Mouse (Mus musculus) cerebral cortex, adult 2 months (tissue): ENCODE measurements around the gene Slc6a15.

ENCODE experiments used
- WGBS: fragments of 180-500 bp; shearing (Covaris S2); methylation state at CpG from one replicate; pipeline ENCODE4 v1.1.7; 2018; 5-methylcytosine and 5-hydroxymethylcytosine counted together

Gene Slc6a15

DNA sequence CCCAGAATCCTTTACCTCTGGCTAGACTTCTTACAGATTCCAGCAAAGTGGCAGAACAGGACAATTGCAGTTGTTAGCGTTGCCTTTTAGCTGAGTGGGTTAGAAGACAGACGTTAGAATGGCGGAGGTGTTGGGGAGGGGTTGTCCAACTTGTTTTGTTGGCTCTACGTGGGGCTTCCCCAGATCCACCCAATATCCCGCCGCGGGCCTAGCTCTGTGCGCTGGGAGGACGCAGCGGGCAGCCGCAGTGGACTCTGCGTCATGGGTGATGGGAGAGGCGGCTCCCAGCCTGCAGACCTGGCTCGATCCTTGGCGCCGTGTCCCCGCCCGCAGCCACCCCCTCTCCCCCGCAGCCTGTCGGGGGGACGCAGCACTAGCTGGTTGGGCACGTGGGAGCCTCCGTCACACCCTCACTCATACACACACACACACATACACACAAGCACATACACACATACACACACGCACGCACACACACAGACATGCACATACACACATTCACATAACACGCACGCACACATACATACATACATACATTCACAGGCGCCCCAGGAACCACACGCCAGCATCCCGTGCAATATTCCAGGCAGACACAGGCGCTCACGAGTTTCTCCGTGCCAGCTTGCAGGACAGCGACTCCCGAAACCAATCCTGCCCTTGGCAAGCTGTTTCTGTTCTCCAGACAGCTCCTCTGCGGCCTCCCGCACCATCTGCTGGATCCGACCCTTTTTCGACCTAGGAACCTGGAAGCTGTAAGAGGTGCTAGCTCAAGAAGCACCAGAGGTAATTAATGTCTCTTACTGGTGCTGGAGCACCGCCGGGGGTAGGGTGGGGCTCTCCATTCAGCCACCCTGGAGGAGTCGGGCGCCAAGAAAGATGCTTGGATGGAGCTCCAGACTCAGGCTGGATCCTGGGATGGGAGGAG lies at the start of gene Slc6a15:
Slc6a15 (plus strand) TSS at position 413 of the 925 bp plus-strand sequence.
- under 1% methylated on average over 43 of the region's 43 CpGs for WGBS

DNA sequence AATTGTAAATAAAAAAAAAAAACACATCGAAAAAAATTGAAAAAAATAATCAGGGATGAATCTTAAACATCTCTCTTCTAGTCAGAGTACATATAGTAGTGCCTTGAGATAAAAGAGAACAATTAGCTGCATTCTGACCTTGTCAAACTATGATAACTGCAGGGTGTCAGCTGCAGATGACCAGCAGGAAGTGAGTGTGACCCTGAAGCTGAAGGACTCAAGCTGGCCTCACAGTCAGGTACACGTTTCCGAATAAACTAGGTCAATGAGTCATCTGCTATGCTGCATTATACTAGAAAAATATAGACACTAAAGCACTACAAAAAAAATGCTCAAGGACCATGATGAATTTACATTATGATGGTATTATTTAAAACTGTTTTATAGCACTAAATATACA lies 45.6 kb upstream of the Slc6a15 start:
- WGBS = 53% methylated on average over 3 of the region's 3 CpGs

DNA sequence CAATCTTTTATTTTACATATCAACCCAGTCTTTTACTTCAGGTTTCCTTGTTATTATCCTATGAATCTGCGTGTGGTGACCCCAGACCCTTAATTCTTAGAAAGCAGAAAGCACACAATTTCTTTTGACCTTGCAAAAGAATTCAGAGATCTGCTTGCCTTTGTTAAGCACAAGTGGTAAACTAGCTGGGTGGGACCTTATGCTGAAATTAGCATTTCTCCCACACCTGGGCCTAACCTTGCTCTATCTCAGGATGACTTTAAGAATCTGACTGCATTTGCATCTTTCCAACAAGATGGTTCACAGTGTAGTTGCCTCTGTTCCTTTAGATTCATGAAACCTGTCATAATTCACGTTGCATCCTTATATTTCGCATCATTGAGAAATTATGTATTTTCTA lies 44.2 kb upstream of the Slc6a15 start:
- 88% methylated on average over 3 of the region's 3 CpGs for WGBS

GRCm38 (mm10) chr10:103334306-103334705 lies 33.3 kb upstream of the Slc6a15 start:
- WGBS = 97% methylated on average over 1 of the region's 1 CpGs

DNA sequence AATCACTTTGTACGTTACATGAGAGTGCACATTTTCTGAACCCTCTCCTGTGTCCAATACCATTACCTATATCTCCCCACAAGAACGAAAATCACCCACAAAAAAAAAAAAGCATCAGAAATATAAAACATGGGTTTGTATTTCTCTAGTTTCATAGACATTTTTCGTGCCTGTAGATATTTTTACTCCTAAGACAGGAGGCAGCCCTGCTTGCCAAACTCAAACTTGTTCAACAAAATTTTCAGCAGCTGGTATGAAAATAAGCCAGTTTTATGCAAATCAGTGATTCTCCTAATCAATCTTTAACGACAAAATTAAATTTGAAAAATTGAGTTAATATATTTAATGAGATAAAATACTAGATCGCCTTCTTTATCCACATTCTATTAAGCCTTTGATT lies 27.7 kb upstream of the Slc6a15 start:
- 53% methylated on average over 5 of the region's 5 CpGs for WGBS

DNA sequence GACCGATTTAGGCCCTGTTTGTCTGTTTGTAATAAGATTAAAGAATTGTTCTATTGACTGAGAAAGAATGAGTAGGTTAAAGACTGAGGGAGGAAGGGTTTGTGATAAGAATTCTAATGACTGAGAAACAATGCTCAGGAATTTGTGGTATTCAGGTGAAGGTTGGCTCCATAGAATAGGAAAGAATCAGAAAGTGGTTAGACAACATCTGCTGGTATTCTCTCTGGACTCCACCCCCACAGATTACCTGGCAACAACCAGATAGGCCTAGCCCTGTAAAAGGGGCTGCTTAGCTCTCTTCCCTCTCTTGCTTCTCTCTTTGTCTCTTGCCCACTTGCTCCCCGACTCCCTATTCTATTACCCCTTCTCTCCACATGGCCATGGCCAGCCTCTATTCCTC lies 20.8 kb upstream of the Slc6a15 start:
- WGBS = 59% methylated on average over 2 of the region's 2 CpGs

DNA sequence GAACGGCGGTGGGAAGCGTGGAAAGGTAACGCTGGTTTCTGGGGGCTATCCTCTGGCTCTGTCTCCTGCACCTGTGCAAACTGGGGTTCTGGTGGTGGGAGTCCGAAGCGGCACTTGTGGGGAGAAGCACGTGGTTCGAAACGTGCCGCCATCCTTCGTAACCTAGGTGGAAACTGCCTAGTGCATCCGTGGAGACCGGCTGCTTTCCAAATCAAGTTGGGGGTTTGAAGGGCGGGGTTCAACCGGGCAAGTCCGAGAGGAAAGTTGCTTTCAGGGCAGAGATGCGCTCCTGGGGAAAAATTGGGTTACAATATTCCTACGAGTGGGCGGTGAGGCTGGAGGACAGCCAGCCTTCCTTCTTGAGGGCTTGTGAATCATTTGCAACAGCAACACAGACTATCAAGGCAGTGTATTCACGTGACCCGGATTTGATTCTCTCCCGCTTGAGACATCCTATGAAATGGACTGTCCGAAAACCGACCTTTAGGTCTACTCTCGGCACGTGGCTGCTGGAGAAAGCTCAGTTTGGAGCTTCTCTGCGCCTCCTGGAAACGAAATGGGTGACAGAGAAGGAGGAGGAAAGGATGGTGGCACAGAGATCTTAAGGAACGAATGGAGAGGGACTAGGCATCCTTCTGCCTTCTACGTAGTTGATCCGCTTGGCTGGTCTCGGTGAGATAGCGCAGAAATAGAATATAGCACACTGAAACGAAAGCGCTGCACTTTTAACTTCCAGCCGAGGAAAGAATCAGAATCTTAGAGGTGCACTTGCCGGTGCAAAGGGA lies 905 bp downstream of the Slc6a15 start:
- WGBS = under 1% methylated on average over 37 of the region's 37 CpGs

DNA sequence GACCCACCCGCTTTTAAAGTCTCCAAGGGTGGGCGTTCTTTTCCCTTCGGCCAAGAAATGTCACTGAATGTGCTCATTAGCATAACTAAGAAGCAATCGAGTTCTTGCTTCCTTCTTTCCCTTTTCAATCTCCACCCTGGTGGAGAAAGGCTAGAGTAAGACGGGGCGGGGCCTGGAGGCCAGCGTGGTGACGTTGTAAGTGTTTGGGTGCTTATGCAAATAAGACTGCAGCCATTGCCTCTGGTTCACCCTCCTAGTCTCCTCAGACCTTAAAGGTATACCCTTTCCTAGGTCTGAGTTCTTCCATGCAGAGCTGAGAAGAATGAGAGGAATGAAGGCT lies 1.5 kb downstream of the Slc6a15 start:
- under 1% methylated on average over 8 of the region's 8 CpGs for WGBS

DNA sequence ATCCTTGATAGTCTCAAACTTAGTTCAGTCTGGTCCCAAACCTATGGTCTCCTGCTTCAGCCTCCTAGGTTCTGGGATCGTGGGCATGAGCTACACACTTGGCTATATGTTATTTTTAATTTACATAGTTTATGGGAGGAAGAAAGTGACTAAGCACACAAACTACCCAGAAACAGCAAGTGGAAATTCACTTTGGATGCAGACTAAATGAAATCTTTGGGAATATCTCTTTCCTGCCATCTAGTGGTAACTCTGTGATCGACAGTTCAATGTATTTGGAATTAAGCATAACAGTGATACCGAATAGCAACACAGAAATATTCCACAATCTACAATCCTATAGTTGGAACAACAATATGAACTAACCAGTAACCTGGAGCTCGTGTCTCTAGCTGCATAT lies 34.6 kb downstream of the Slc6a15 start:
- WGBS = 8% methylated on average over 4 of the region's 4 CpGs

DNA sequence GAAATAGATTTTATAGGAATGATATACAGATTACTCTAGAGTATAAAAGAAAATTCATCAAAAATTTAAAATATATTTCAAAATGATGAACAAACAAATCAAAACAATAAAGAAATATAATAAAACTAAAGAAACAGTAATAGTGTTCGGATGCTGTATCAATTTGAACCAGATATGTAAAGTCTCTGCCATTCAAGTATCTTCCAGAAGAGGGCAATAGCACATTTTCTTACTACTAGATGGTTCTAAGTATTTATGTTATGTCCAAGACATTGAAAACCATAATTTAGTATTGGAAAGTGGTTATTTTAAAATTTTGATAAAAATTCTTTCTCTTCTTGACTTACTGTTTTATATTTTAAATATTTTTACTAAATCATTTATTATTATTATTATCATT lies 60.1 kb downstream of the Slc6a15 start:
- 71% methylated on average over 1 of the region's 1 CpGs for WGBS

GRCm38 (mm10) chr10:103442588-103442987 lies 75.0 kb downstream of the Slc6a15 start:
- WGBS = 78% methylated on average over 2 of the region's 2 CpGs

- 42% methylated on average over 3 of the region's 3 CpGs for WGBS
Observed at GRCm38 (mm10) chr10:103443070-103443469, 75.5 kb downstream of the Slc6a15 start.

DNA sequence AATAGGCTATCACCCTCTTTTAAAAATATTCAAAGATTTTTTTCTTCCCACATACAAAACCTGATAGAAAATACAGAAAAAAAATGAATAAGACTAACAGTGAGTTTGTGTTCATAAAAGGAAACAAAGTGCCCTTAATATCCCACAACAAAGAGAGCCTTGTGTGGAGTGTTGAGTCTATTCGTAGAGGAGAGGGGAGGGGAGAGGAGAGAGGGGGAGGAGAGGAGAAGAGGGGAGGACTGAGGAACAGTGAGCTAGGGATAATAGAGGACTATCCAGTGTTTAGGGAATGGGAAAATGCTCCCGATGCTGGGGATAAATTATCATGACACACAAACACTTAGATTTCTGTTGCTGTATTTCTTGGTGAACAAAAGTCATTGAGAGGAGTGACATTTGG lies 80.8 kb downstream of the Slc6a15 start:
- WGBS = 45% methylated on average over 2 of the region's 2 CpGs

- 45% methylated on average over 1 of the region's 1 CpGs for WGBS
Observed at GRCm38 (mm10) chr10:103457896-103458295, 90.3 kb downstream of the Slc6a15 start.
